Mouse (Mus musculus): ENCODE measurements at regions not wholly inside any gene's neighbourhood (a gene's known extent, or its start where the extent isn't known, plus 50 kb on each side); places are given as distances from the start of the nearest gene placed in this dataset.
"Not testable (repeated sequence)": the region's sequence is repeated elsewhere in the genome, so short reads cannot be mapped to it uniquely, and the experiment has no call there.

GRCm38 (mm10) chr12:113241373-113242193 is 55.9 kb downstream of the Tmem121 start:
- Histone ChIP-seq H3K4me3 (replicated peaks) (no peak overlapping the region), H3K9me3 (no peaks in the 10 kb centered on the region), H3K36me3 (no peaks in the 10 kb centered on the region), H3K4me2 (no peak overlapping the region), H3K27me3 (replicated peaks) (no peaks in the 10 kb centered on the region), H3K27ac (no peak overlapping the region), H3K9ac (no peak overlapping the region), H3K4me1 (no peaks in the 10 kb centered on the region)
- ATAC-seq (ENCODE audit: insufficient read depth, low FRiP score, low read depth), result no peak
- WGBS, result 80% methylated on average over 7 of the region's 7 CpGs

GRCm38 (mm10) chr12:113242194-113242510 is 56.4 kb downstream of the Tmem121 start:
- Histone ChIP-seq H3K4me3 (replicated peaks) (no peak overlapping the region), H3K27me3 (replicated peaks) (no peaks in the 10 kb centered on the region), H3K27ac (no peak overlapping the region), H3K9ac (no peak overlapping the region), H3K4me1 (no peaks in the 10 kb centered on the region), H3K36me3 (no peaks in the 10 kb centered on the region), H3K9me3 (no peaks in the 10 kb centered on the region), H3K4me2 (no peak overlapping the region)
- 74% methylated on average over 3 of the region's 3 CpGs for WGBS
- no peak for ATAC-seq (ENCODE audit: insufficient read depth, low FRiP score, low read depth)

- WGBS, result 82% methylated on average over 2 of the region's 2 CpGs
- Histone ChIP-seq H3K4me1 (no peaks in the 10 kb centered on the region), H3K27ac (no peak overlapping the region), H3K36me3 (no peaks in the 10 kb centered on the region), H3K9ac (no peak overlapping the region), H3K4me2 (no peak overlapping the region), H3K4me3 (replicated peaks) (no peak overlapping the region), H3K27me3 (replicated peaks) (no peaks in the 10 kb centered on the region), H3K9me3 (no peaks in the 10 kb centered on the region)
- no peak for ATAC-seq (ENCODE audit: insufficient read depth, low FRiP score, low read depth)
Measured at GRCm38 (mm10) chr12:113244685-113245084, 59.0 kb downstream of the Tmem121 start.

GRCm38 (mm10) chr12:113253446-113254424 is 68.0 kb downstream of the Tmem121 start:
- H3K27me3 ChIP-seq (replicated peaks), result not testable (repeated sequence)
- WGBS, result 70% methylated on average over 2 of the region's 2 CpGs

GRCm38 (mm10) chr12:113255331-113255730 is 69.6 kb downstream of the Tmem121 start:
- Histone ChIP-seq H3K4me2 (no peak overlapping the region), H3K36me3 (no peaks in the 10 kb centered on the region), H3K27ac (no peak overlapping the region), H3K4me3 (replicated peaks) (no peak overlapping the region), H3K9ac (no peak overlapping the region), H3K4me1 (no peaks in the 10 kb centered on the region), H3K27me3 (replicated peaks) (no peaks in the 10 kb centered on the region), H3K9me3 (no peaks in the 10 kb centered on the region)
- no peak for ATAC-seq (ENCODE audit: insufficient read depth, low FRiP score, low read depth)
- WGBS, result 88% methylated on average over 3 of the region's 3 CpGs

More at GRCm38 (mm10) chr12:113253446-113254424, 68.0 kb downstream of the Tmem121 start:
- not testable (repeated sequence) for H3K4me3 ChIP-seq (replicated peaks); H3K4me2 ChIP-seq; H3K27ac ChIP-seq; H3K9ac ChIP-seq; H3K36me3 ChIP-seq; ATAC-seq (ENCODE audit: insufficient read depth, low FRiP score, low read depth); H3K9me3 ChIP-seq; H3K4me1 ChIP-seq

GRCm38 (mm10) chr12:113256628-113257027 is 70.9 kb downstream of the Tmem121 start:
- ATAC-seq (ENCODE audit: insufficient read depth, low FRiP score, low read depth), result no peak
- WGBS, result 68% methylated on average over 2 of the region's 2 CpGs

GRCm38 (mm10) chr12:113257243-113257642 is 71.5 kb downstream of the Tmem121 start:
- ATAC-seq (ENCODE audit: insufficient read depth, low FRiP score, low read depth), result no peak

More at GRCm38 (mm10) chr12:113256628-113257027, 70.9 kb downstream of the Tmem121 start:
- no peaks in the 10 kb centered on the region for H3K36me3 ChIP-seq
- H3K9ac ChIP-seq, result no peak overlapping the region
- H3K9me3 ChIP-seq, result no peaks in the 10 kb centered on the region
- H3K4me3 ChIP-seq (replicated peaks), result no peak overlapping the region
- H3K4me2 ChIP-seq, result no peak overlapping the region
- H3K4me1 ChIP-seq, result no peaks in the 10 kb centered on the region
- H3K27me3 ChIP-seq (replicated peaks), result no peaks in the 10 kb centered on the region
- H3K27ac ChIP-seq, result no peak overlapping the region

GRCm38 (mm10) chr12:113259476-113259875 is 73.7 kb downstream of the Tmem121 start:
- H3K27me3 ChIP-seq (replicated peaks), result no peaks in the 10 kb centered on the region
- H3K9me3 ChIP-seq, result no peaks in the 10 kb centered on the region
- no peaks in the 10 kb centered on the region for H3K36me3 ChIP-seq
- H3K9ac ChIP-seq, result no peak overlapping the region
- WGBS, result 78% methylated on average over 3 of the region's 3 CpGs
- ATAC-seq (ENCODE audit: insufficient read depth, low FRiP score, low read depth), result no peak
- H3K27ac ChIP-seq, result no peak overlapping the region
- no peak overlapping the region for H3K4me3 ChIP-seq (replicated peaks)
- H3K4me2 ChIP-seq, result no peak overlapping the region
- H3K4me1 ChIP-seq, result no peaks in the 10 kb centered on the region

More at GRCm38 (mm10) chr12:113257243-113257642, 71.5 kb downstream of the Tmem121 start:
- Histone ChIP-seq H3K36me3 (no peaks in the 10 kb centered on the region), H3K9ac (no peak overlapping the region), H3K9me3 (no peaks in the 10 kb centered on the region), H3K27ac (no peak overlapping the region), H3K4me1 (no peaks in the 10 kb centered on the region), H3K4me2 (no peak overlapping the region), H3K27me3 (replicated peaks) (no peaks in the 10 kb centered on the region), H3K4me3 (replicated peaks) (no peak overlapping the region)
- 53% methylated on average over 2 of the region's 2 CpGs for WGBS

- Histone ChIP-seq H3K27me3 (replicated peaks) (no peaks in the 10 kb centered on the region), H3K36me3 (no peaks in the 10 kb centered on the region), H3K9me3 (no peaks in the 10 kb centered on the region), H3K27ac (no peak overlapping the region), H3K9ac (no peak overlapping the region), H3K4me3 (replicated peaks) (no peak overlapping the region), H3K4me1 (no peaks in the 10 kb centered on the region), H3K4me2 (no peak overlapping the region)
- 80% methylated on average over 6 of the region's 6 CpGs for WGBS
- ATAC-seq (ENCODE audit: insufficient read depth, low FRiP score, low read depth), result no peak
Measured at GRCm38 (mm10) chr12:113260304-113260703, 74.6 kb downstream of the Tmem121 start.

GRCm38 (mm10) chr12:113275934-113276333 is 90.2 kb downstream of the Tmem121 start:
- no peaks in the 10 kb centered on the region for H3K36me3 ChIP-seq
- H3K9ac ChIP-seq, result no peak overlapping the region
- H3K27ac ChIP-seq, result no peak overlapping the region
- 0 out of 2 replicates have a peak, but pooled peaks have one; percentile 8 for ATAC-seq (ENCODE audit: insufficient read depth, low FRiP score, low read depth)
- no peaks in the 10 kb centered on the region for H3K27me3 ChIP-seq (replicated peaks)
- no peaks in the 10 kb centered on the region for H3K4me1 ChIP-seq
- no peak overlapping the region for H3K4me2 ChIP-seq
- no peaks in the 10 kb centered on the region for H3K9me3 ChIP-seq
- no peak overlapping the region for H3K4me3 ChIP-seq (replicated peaks)
- 71% methylated on average over 2 of the region's 2 CpGs for WGBS

- no peak overlapping the region for H3K4me2 ChIP-seq
- no peak overlapping the region for H3K4me3 ChIP-seq (replicated peaks)
- 69% methylated on average over 1 of the region's 1 CpGs for WGBS
- no peak overlapping the region for H3K27ac ChIP-seq
- no peaks in the 10 kb centered on the region for H3K4me1 ChIP-seq
- H3K9me3 ChIP-seq, result no peaks in the 10 kb centered on the region
- H3K27me3 ChIP-seq (replicated peaks), result no peaks in the 10 kb centered on the region
- H3K36me3 ChIP-seq, result no peaks in the 10 kb centered on the region
- peak; percentile 32; the same call in 1 of the 2 replicates for ATAC-seq (ENCODE audit: insufficient read depth, low FRiP score, low read depth)
- H3K9ac ChIP-seq, result no peak overlapping the region
Measured at GRCm38 (mm10) chr12:113276355-113276942, 90.7 kb downstream of the Tmem121 start.

All from stomach, embryonic 15.5 days (tissue).